Mouse (Mus musculus) intestine, postnatal 0 days (tissue): ENCODE measurements at regions not wholly inside any gene's neighbourhood (a gene's known extent, or its start where the extent isn't known, plus 50 kb on each side); places are given as distances from the start of the nearest gene placed in this dataset.
A peak's percentile ranks its signal among the peaks of the same experiment; 100 is the strongest.

Experiments
- ATAC-seq: fragments of 200-750 bp; cut with Nextera tagmentation; 2 replicates; pipeline ENCODE4 v1.8.0; 2017; ENCODE audit warnings: mild to moderate bottlenecking, moderate TSS enrichment, moderate library complexity
- H3K27ac ChIP-seq: fragments of 300-500 bp; sonication (generic); 2 replicates; pipeline ENCODE4 v1.5.1; 2014; ENCODE audit warnings: mild to moderate bottlenecking, low read depth, low read length, moderate library complexity
- H3K27me3 ChIP-seq: fragments of 300-500 bp; sonication (generic); replicated peaks from 2 replicates; pipeline ENCODE4 v1.6.1; 2014; ENCODE audit warnings: low read length, mixed read lengths; ENCODE audit not compliant: control insufficient read depth, insufficient read depth
- H3K36me3 ChIP-seq: fragments of 300-500 bp; sonication (generic); 2 replicates; pipeline ENCODE4 v1.6.1; 2014; ENCODE audit warnings: mild to moderate bottlenecking, moderate library complexity; ENCODE audit not compliant: control insufficient read depth, insufficient read depth
- H3K4me1 ChIP-seq: fragments of 300-500 bp; sonication (generic); replicated peaks from 2 replicates; pipeline ENCODE4 v1.6.1; 2014; ENCODE audit warnings: antibody characterized with exemption, low read length, mixed read lengths; ENCODE audit not compliant: control insufficient read depth, insufficient read depth
- H3K4me2 ChIP-seq: fragments of 300-500 bp; sonication (generic); replicated peaks from 2 replicates; pipeline ENCODE4 v1.6.1; 2014; ENCODE audit warnings: low read depth, mild to moderate bottlenecking, moderate library complexity
- H3K4me3 ChIP-seq: fragments of 300-500 bp; sonication (generic); 2 replicates; pipeline ENCODE4 v1.5.1; 2014; ENCODE audit warnings: low read depth, low read length
- H3K9ac ChIP-seq: fragments of 300-500 bp; sonication (generic); 2 replicates; pipeline ENCODE4 v1.6.1; 2014; ENCODE audit warnings: mild to moderate bottlenecking, low read depth, low read length
- H3K9me3 ChIP-seq: fragments of 300-500 bp; sonication (generic); 2 replicates; pipeline ENCODE4 v1.6.1; 2016; ENCODE audit warnings: mixed run types; ENCODE audit not compliant: control insufficient read depth
- CTCF ChIP-seq: sonication (generic); IDR thresholded peaks from 2 replicates; pipeline ENCODE4 v1.5.1; 2016; ENCODE audit warnings: low read depth, mild to moderate bottlenecking, control low read depth, antibody characterized with exemption, moderate library complexity
- WGBS: fragments of 180-500 bp; shearing (Covaris S2); extraction: QIAGEN DNeasy Blood & Tissue Kit; methylation state at CpG from one replicate; pipeline ENCODE4 v1.1.7; 2014; 5-methylcytosine and 5-hydroxymethylcytosine counted together

DNA sequence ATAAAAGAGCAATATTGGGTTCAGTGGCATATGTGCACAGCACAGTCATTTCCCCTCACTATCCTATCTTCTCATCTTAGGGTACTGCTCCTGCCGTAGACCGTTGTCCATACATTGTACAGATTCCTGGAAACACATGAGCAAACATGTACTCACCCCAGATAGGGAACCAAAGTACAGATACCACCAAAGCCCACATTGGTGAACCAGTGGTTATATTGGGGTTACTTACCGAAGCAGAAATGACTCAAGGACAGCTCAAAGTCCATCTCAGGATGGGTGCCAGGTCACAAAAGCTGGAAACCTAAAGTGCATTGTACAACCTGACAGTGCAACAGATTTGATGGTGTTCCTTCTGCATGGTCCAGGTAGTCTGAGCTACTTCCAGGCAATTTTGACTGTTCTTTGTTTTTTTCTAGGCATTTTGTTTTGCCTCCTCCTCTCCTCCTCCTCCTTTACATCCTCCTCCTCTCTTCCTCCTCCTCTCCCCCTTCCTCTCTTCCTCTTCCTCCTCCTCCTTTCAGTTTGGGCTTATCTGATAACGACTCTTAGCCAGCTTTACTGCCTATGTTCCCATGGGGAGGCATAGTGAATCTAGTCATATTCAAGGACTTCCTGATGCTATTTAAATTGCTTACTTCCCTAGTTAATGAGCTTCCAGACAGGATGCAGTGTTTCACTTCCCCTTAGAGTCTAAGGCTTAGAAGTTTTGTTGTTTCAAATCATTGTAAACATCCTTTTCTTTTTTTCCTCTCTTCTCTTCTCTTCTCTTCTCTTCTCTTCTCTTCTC lies 65.1 kb upstream of the Tab2 start:
- 36% methylated on average over 4 of the region's 4 CpGs for WGBS
- Histone ChIP-seq H3K9ac (no peak overlapping the region), H3K27ac (no peak overlapping the region), H3K27me3 (no peaks in the 10 kb centered on the region), H3K9me3 (no peaks in the 10 kb centered on the region), H3K4me3 (no peak overlapping the region), H3K4me2 (no peak overlapping the region; the same call in 1 of the 2 replicates), H3K4me1 (no peaks in the 10 kb centered on the region; the same call in 1 of the 2 replicates), H3K36me3 (no peaks in the 10 kb centered on the region)
- no peak for TF ChIP-seq CTCF
- peak; percentile 54; the same call in 1 of the 2 replicates for ATAC-seq

DNA sequence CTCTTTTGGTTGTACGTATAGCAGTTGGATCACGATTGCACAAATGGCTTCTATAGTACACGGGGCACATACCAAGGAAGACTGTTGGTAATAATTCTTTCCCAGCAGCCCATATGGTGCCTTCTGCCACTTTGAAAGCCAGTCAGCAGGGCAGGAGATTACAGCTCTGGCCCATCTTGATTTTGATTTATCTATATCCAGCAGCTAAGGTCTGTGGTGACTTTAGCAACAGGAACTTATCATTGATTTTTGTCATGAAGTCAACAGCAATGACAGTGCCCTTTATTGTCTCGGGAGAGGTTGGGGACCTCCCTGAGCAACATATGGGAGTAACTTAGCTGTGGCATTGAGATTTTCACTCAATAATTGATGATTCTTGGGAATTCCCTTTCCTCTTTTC lies 64.1 kb upstream of the Tab2 start:
- Histone ChIP-seq H3K27ac (no peak overlapping the region), H3K9ac (no peak overlapping the region), H3K9me3 (no peaks in the 10 kb centered on the region), H3K4me3 (no peak overlapping the region), H3K36me3 (no peaks in the 10 kb centered on the region), H3K4me2 (no peak overlapping the region), H3K4me1 (no peaks in the 10 kb centered on the region; the same call in 1 of the 2 replicates), H3K27me3 (no peaks in the 10 kb centered on the region)
- TF ChIP-seq CTCF: no peak
- no peak for ATAC-seq
- WGBS: 82% methylated on average over 4 of the region's 4 CpGs

DNA sequence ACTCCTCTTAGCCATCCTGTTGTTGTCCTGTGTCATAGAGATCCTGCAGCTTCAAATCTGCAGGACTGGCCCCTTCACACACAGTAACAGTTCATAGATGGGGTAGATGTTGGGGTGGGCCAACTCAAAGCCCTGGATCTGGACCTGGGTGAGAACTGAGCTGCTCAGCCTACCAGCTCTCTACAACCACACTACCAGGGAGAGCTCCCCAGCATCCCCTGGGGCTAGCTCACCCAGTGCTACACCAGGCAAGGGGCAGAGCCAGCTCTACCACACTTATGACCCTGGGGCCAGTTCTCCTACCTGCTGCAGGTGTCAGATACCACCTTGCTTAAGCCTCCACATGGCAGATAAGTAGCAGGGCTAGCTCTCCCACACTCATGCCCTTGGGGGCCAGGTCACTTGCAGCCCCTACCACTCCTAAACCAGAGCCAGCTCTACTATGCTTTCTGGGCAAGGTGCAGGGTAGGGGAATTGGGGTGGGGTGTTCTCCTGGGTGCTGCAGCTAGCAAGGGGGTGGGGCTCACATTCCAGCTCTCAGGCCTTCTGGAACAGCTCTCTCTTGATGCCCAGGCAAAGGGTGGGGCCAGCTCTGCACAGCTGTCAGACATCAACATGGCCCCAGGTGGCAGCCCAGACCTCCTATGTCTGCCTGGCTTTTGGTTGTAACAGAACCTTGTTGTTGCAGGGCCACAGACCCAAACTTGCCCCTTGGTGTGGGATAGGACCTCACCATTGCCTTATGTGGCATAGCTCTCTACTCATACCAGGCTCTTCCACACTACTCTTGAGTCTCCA lies 62.4 kb upstream of the Tab2 start:
- Histone ChIP-seq H3K4me1 (no peaks in the 10 kb centered on the region; the same call in 1 of the 2 replicates), H3K36me3 (no peaks in the 10 kb centered on the region), H3K9me3 (no peaks in the 10 kb centered on the region), H3K9ac (no peak overlapping the region), H3K27ac (no peak overlapping the region), H3K27me3 (no peaks in the 10 kb centered on the region), H3K4me3 (no peak overlapping the region), H3K4me2 (no peak overlapping the region)
- ATAC-seq: peak; percentile 31; the same call in 1 of the 2 replicates
- TF ChIP-seq CTCF: no peak

DNA sequence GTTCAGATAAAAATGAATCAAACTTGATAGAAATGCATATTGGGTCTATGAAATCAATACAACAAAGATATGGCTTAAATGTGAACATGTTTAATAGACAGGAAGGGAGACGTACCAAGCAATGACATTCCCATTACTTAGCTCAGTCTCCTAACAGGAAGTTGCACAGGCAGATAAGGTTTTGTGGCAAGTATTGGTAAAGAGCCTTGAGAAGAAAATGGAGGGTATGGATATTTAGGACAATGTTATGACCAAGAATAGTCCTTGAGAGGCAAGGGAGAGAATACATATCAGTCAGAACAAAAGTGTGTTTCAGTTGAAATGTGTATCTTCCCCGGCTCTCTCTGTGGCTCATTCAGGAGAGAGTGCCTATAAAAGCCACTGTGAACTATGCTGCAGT lies 60.7 kb upstream of the Tab2 start:
- Histone ChIP-seq H3K4me2 (no peak overlapping the region), H3K4me3 (no peak overlapping the region), H3K9me3 (no peaks in the 10 kb centered on the region), H3K9ac (no peak overlapping the region), H3K27ac (no peak overlapping the region), H3K36me3 (no peaks in the 10 kb centered on the region), H3K4me1 (no peaks in the 10 kb centered on the region; the same call in 1 of the 2 replicates), H3K27me3 (no peaks in the 10 kb centered on the region)
- WGBS: 75% methylated on average over 2 of the region's 2 CpGs
- no peak for TF ChIP-seq CTCF
- ATAC-seq: no peak

DNA sequence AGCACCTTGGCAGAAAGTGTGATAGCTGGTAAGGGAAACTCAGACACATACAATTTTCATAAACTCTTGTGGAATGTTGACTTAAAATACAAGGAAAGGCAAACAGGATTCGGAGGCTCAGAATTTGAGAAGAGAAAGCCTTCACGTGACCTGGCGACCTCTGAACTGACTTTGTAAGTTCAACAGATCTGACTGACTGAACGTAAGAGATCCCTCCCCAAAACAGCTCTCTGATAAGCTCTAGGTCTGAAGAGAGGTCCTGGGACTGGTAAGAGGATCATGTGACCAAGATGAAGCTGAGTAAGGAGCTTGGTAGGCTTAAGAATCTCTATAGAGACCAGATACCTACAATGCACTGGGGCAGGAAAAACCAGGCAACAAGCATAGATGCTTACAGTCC lies 55.7 kb upstream of the Tab2 start:
- no peaks in the 10 kb centered on the region for H3K36me3 ChIP-seq
- no peak for TF ChIP-seq CTCF
- no peak for ATAC-seq
- no peak overlapping the region for H3K4me3 ChIP-seq
- no peak overlapping the region for H3K9ac ChIP-seq
- H3K4me2 ChIP-seq: no peak overlapping the region
- H3K27ac ChIP-seq: no peak overlapping the region
- H3K27me3 ChIP-seq: no peaks in the 10 kb centered on the region
- no peaks in the 10 kb centered on the region for H3K9me3 ChIP-seq
- H3K4me1 ChIP-seq: no peaks in the 10 kb centered on the region
- WGBS: 62% methylated on average over 4 of the region's 4 CpGs

DNA sequence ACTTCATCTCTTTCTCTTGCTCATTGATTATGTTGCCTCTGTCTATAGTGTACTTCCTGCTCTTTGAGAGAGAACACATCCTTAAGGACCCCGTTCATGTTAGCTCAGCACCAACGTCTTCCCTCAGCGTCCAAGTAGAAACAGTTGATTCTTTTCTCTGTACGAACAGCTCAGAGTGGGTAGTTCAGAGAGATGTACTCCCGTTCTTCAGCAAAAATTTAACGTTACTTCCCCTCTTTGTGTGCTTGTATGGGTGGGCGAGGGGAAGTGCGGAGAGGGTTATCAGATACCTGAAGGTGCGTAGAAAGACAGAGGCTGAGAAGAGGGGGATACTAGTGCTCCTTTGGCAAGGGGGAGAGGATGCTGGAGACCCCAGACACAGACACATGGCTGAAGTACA lies 55.1 kb upstream of the Tab2 start:
- WGBS: 85% methylated on average over 9 of the region's 9 CpGs
- Histone ChIP-seq H3K4me1 (no peaks in the 10 kb centered on the region), H3K27ac (no peak overlapping the region), H3K9me3 (no peaks in the 10 kb centered on the region), H3K36me3 (no peaks in the 10 kb centered on the region), H3K9ac (no peak overlapping the region), H3K4me2 (no peak overlapping the region), H3K27me3 (no peaks in the 10 kb centered on the region), H3K4me3 (no peak overlapping the region)
- no peak for ATAC-seq
- no peak for TF ChIP-seq CTCF
